Mouse (Mus musculus): ENCODE measurements around the gene Dpp7. TPM values are rescaled to one million over a fixed set of nuclear protein-coding genes. Genes with fewer than 3 reads are reported as not detected.

Dpp7 gene
- total RNA-seq, 2 experiments from 2014 or later: 11.9 to 15.2 TPM

DNA sequence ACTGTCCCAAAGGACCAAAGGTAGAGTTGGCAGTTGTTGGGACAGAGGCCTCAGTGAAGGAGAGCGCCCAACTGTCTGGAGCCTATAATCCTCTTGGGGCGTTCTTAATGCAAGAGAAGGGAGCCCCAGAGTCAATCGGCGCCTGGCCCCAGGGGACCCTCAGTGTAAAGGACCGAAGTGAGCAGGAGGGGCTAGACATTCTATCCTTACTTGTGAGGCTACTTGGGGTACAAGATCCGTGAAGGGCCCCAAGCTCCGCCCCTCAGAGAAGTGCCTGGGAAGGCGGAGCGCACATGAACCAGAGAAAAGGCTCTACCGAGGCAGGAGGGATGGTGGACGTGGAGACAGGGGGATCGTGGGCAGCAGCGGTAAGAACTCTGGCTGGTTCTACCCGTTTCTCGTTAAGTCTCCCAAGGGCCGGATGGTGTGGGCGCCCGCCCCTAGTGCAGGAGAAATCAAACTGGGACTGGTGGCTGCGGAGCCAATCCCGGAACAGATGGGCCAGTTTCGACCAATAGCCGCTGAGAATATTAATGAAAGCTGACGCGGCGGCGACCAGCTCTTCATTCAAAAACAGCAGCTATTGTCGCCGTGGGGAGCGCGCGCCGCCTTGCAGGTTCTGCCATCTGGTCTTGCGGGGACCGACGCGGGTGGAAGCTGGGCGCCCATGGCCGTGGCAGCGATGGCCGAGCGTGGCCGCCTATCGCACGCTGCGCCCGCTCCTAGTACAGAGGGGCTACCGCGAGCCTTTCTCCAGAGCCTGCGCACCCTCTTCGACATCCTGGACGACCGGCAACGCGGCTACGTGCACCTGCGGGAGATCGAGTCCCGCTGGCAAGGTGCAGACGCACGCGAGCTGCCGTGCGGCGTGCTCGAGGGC lies 15.8 kb upstream of the Dpp7 start, which contains the start of gene Sapcd2:
Gene Sapcd2 (plus strand): TSS at position 558 of the 880 bp plus-strand sequence.
- ATAC-seq (replicated peaks; ENCODE audit: poor library complexity, severe bottlenecking): peak; percentile 91

DNA sequence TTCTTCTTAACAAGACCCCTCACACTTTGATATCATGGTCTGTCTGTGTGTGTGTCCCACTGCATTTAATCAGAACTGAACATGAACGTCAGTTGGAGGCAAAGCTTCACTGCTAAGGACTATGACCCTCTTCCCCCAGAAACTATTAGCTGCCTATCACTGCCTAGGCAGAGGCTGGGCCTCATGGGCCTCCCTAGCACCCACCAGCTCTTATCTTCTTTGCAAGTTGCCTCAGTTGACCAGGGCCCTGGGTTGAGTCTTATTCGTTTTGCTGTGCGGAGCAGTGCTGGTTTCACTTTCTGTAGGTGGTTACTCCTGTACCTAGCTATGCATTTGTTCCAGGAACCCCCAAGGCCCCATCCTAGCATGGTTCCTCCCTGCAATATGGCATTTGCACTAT lies 13.8 kb upstream of the Dpp7 start:
- ATAC-seq (replicated peaks; ENCODE audit: poor library complexity, severe bottlenecking): no peak

DNA sequence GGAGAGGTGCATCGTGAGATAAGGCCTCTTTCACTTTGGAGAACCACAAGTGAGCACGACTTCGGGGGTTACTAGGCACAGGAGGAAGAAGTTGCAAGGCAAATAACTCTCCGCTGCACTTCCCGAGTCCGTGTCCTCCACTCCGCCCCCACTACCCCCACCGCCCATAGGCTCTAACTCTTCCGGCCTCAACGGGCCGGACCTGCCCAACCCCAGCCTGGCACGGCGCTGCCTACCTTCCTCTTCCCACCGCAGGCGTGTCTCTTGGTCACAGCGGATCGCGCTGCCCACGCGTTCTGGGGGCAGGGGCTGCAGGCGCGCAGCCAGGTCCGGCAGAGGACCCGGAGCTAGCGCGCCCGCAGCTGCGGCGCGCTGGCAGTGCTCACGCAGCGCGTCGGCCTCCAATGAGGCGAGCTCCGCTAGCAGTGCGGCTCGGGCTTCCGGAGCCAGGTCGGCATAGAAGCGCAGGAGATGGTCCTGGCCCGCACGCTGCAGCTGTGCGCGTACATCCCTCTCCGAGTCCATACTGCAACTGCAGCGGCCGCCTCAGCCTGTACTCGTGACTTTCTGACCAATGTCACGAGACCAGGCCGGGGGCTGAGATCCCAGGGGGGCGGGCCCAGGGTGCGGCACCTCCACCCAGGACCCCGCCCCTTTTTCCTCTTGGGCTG lies 9.1 kb upstream of the Dpp7 start, which contains the start of gene Uap1l1:
Gene Uap1l1 (minus strand): TSS at position 592 of the 671 bp plus-strand sequence.
- peak; percentile 87 for ATAC-seq (replicated peaks; ENCODE audit: poor library complexity, severe bottlenecking)

DNA sequence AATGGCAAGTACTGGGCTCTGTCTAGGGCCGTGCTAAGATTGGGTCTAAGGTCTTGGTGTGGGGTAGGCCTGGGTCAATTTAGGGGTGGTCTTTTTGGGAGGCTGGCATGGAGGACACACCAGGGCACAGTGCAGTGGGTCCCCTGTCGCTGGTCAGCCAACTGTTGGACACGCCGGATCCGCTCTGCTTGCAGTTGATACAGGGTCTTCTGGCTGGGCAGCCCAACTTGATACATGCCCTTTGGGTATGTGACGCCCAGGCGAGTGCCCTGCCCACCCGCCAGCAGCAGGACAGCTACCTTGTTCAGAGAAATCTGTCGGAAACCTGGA lies 8.6 kb upstream of the Dpp7 start:
- no peak for ATAC-seq (replicated peaks; ENCODE audit: poor library complexity, severe bottlenecking)

DNA sequence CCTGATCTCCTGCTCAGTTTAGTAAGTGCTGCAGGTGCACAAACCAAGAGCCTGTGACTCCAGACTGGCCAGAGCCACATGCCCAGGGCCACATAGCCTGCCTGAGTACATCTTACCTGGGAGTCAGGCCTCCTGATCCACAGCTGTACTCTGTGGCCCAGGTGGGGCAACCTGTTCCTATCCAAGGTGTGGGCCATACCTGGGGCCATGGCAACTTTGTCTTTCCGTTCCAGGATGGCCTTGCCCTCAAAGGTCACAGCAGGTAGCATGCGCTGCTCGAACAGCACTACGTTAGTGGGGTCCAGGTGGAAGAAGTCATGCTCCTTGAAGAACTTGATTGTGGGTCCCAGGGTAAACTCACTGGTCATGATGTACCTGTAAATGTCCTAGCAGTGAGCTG lies 8.2 kb upstream of the Dpp7 start:
- ATAC-seq (replicated peaks; ENCODE audit: poor library complexity, severe bottlenecking): no peak

DNA sequence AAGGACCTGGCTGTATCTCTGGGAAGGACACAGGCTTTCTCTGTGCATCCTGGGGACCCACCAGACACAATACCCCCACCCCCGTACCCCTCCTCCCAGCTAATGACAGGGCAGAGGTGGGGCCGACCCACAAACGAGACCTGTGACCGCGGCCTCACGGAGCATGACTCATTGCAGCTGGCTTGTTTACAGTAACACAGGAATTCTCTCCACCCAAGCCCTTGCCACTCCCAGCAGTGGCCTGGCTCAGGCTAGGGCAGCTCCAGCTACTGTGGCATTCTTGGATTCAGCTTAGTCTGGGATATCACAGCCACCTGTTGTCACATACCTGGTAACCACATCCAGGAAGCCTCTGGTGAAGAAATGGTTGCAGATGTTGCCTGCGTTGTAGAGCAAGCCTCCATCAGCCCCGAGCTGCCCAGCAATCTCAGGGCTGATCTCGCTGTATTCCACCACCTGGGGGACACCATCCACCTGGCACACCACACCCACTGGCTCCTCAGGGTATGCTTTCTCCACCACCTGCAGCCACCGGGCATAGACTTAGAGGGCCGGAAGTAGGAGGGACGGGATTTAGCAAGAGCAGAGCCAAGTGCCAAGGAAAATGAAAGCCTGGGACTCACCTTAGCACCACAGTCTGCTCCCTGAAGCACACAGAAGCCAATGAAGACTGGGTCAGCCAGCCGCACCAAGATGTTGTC lies 7.5 kb upstream of the Dpp7 start:
- no peak for ATAC-seq (replicated peaks; ENCODE audit: poor library complexity, severe bottlenecking)

DNA sequence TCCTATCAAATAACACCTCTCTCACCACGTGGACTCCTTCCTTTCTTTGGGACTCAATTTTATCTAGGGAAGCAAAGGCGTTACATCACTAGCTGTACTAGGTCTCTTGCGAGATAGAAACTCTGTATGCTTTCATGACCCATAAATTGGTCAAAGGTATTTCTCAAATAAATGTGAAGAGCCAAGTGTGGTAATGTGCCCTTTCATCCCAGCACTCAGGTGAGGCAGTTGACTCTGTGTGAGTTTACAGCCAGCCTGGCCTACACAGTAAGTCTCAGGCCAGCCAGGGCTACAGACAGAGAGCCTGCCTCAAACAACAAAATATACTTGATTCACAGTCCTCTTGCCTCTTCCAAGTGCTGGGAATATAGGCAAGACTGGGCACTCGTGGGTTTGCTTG lies 3.7 kb upstream of the Dpp7 start:
- no peak for ATAC-seq (replicated peaks; ENCODE audit: poor library complexity, severe bottlenecking)

DNA sequence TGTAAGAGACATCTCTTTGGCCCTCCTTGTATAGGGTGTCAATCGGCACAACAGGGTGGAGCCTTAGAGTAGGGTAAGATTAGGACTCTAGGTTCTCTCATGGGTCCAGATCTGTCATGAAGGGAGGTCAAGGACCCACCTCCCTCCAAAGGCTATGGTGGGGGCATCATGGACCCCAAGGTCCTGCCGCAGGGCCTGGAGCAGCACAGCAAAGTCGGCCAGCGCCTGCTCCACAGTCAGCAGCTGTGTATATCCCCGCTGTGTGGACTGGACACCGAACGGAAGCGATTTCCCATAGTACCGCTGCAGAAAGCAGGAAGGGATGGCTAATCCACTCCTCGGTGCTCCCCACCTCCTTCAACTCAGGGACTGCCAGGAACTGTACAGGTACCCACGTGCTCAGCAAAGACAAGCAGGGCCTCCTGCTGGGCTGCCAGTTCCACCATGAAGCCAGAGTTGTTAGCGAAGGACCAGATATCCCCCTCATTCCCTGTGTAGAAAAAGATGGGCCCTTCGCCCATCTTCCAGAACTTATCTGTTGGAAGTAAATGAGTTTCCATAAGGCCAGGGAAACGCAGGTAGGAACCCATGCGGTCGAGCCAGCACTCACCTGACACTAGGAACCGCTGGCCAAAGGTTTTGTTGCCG lies 616 bp downstream of the Dpp7 start:
- no peak for ATAC-seq (replicated peaks; ENCODE audit: poor library complexity, severe bottlenecking)

DNA sequence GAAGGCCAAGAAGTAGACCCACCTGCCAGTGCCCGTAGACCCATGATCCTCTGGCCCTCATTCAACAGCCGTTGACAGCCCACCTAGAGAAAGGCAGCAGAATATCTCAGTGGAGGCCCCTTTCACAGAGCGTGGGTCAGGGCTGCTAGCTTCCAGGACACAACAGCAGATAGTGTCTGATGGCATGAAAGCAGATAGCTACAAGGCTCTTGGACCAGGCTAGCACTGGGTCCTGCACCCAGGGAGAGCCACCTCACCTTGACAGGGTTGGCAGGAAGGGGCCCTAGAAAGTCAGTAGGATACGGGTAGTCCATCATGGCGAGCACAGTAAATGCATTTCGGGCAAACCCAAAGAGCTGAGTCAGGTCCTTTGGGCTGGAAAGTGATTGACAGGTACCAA lies 1.9 kb downstream of the Dpp7 start:
- no peak for ATAC-seq (replicated peaks; ENCODE audit: poor library complexity, severe bottlenecking)

DNA sequence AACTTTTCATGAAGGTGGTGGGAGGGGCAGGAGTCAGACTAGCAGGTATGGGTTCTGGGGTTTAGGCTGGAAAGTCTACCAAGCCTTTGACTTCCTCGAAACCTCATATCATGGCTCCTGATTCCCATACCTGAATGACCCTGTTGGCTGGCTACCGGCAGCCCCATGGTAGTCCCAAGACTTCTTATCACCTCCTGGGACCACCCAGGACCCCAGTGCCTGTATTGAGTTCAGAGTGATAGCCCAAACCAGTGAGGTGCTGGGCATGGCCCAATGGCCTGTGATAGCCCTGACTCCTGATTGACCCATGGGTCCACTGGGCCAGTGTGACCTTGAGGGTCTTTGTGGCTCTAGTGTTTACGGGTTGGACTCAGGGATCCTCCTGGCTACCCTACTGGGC lies 5.5 kb downstream of the Dpp7 start:
- ATAC-seq (replicated peaks; ENCODE audit: poor library complexity, severe bottlenecking): no peak

DNA sequence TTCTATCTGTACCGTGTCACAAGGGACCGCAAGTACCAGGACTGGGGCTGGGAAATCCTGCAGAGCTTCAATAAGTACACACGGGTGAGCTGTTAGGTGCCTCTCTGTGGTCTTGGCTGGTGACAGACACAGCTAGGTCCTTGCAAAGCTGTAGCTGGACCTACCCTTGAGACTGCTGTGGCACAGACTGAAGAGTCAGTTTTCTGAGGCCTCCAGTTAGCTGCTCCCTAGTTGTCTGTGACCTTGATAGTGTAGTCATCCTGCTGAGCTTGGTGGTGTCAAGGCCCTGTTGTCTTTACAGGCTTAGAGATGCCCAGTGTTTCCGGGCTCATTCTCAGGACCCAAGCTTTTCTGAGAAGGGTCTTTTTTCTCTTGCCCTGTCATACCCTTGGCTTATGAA lies 6.7 kb downstream of the Dpp7 start:
- ATAC-seq (replicated peaks; ENCODE audit: poor library complexity, severe bottlenecking): no peak

DNA sequence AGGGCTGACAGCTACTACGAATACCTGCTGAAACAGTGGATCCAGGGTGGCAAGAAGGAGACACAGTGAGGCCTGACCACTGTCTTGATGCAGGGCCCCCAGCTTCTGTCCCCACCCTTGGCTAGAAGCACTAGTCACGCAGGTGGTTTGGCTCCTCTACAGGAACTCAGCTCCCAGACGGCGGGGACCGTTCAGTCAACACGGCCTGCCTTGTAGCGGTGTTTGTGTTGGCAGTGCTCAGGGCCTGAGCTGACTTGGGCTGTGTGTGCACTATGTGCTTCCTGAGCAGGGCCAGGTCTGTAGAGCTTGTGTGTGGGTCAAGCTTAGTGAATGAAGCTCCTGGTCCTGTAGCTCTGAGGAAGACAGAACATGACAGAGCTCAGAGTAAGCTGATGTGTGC lies 8.0 kb downstream of the Dpp7 start:
- no peak for ATAC-seq (replicated peaks; ENCODE audit: poor library complexity, severe bottlenecking)

DNA sequence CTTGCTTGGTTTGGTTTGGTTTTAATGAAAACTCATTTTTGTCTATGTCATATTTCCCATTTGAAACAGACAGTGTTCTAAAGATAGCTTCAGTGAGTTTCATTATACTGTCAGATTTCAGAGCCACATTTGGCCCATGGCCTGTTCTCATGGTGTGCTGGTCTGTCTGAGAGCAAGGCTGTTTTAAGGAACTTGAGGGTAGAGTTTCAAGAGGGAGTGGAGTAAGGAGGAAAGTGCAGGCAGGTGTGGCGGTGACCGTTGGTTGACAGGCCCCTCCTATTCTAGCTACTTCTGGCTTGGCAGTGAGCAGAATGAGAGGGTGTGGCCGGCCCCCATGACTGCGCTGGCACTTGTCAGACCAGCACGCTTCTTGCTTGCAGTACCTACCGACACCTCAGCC lies 17.9 kb downstream of the Dpp7 start:
- peak; percentile 90 for ATAC-seq (replicated peaks; ENCODE audit: poor library complexity, severe bottlenecking)

DNA sequence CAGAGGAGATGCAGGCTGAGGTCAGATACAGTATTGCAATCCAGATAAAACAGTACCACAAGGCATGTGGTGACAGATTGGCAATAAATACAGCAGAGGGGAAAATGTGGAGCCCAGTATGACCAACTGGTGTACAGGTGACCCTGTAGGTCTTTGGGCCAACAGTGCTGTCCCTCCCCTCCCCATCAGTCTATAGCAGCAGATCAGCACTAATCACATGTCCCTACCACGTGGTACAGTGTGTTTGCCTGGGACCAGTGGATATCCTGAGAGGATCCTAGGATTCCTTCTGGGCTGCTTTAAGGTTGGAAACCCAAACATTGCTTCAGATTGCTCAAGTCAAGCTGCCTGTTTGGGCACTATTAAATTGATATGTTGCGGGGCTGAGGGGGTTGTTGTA lies 22.6 kb downstream of the Dpp7 start:
- ATAC-seq (replicated peaks; ENCODE audit: poor library complexity, severe bottlenecking): no peak

DNA sequence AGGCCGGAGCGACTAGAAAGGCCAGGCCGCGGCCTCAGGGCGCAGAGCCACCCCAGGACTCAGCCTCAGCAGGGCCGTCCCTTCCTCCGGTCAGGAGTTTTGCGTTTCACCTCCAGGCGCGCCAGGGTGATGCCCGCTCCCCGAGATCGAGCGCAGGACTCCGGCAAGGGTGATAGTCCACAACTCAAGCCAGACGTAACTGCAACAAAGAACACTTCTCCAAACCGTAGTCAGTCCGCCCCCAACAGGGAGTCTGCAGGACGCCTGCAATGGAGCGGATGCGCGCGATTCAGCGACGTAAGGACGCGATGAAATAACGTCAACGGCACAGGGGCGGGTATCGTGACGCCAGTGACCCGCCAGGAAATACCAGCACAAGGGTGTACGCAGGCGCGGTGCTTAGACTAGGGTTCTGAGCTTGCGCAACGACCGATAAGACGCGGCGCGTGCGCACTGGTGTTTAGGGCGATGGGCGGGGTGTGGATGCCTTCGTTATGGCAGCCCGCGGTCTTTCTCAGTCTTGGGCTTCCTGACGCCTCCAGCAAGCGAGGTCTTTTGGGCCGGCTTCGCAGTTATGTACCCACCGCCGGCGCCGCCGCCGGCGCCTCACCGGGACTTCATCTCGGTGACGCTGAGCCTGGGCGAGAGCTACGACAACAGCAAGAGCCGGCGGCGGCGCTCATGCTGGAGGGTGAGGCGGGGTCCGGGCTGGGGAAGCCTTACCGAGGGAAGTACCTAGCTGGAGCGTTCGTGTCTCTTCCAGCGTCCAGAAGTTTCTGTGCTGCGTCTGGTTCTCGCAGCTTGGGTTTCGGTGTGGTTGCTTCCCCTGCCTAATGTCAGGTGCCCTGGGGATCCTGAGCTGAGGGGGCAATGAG lies 23.6 kb downstream of the Dpp7 start, which contains the start of gene Man1b1:
Gene Man1b1 (plus strand): TSS at position 53 of the 875 bp plus-strand sequence.
- peak; percentile 94 for ATAC-seq (replicated peaks; ENCODE audit: poor library complexity, severe bottlenecking)

DNA sequence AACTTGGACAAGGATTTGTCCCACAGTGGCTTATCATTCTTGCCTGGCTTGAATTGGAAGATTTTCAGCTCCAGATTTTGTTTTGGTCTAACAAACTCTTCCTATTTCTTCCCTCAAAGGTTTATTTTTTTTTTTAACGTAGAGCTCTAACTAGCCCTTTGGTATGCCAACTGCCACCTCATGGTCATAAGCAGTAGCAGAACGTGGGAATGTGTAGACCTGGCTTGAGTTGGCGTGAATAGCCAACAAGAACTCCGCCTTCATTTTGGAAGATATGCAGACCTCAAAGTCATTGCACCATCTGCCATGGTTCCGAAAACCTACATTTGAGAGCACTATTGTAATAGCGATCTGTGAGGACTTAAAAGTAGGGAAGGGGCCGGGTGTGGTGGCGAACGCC lies 24.7 kb downstream of the Dpp7 start:
- no peak for ATAC-seq (replicated peaks; ENCODE audit: poor library complexity, severe bottlenecking)

DNA sequence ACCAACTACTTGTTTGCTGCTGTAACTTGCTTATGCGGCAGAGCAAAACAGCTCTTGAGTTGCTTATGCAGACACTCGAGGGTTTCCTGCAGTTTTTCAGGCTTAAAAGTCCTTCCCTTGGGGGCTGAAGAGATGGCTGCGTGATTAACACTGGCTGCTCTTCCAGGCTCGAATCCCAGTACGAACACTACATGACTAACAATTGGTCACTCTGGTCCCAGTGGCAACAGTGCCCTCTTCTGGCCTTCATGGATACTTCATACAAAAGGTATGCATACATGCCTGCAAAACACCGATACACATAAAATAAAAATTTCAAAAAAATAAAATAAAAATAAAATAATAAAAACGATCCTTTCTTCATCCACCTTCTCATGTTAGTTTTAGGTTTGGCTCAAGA lies 27.7 kb downstream of the Dpp7 start:
- ATAC-seq (replicated peaks; ENCODE audit: poor library complexity, severe bottlenecking): no peak; the same call in 1 of the 2 replicates

DNA sequence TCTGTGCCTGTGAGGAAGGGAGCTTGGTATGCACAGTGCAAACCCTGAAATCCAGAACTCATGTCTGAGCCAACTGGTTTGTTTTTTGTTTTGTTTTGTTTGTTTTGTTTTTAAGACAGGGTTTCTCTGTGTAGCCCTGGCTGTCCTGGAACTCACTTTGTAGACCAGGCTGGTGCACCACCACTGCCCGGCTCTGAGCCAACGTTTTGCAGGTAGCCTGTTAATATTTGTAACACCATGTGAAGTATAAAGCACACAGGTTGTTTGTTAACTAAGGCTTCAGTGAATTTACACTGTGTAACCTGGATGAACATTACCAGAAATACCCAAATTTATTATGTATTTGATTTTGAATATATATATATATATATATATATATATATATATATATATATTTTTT lies 30.1 kb downstream of the Dpp7 start:
- ATAC-seq (replicated peaks; ENCODE audit: poor library complexity, severe bottlenecking): no peak

DNA sequence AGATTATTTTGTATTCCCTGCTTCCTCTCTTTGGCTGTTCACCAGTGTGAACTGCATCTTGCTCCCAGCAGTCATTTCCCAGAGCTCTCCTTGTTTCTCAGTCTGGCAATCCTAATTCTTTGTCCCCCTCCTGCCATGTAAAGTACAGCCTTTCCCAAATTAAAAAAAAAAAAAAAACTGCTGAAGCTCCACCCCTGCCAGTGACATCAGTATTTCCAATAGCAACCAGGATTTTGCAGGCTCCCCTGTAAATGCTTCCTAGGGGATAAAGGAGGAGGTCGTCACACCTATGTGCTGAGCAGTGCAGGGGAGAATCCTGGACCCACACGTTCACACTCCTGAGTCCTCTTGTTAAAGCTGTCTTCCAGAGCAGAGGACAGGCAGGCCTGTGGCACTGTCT lies 36.1 kb downstream of the Dpp7 start:
- ATAC-seq (replicated peaks; ENCODE audit: poor library complexity, severe bottlenecking): no peak
